Mouse (Mus musculus) testis, adult 2 months (tissue): ENCODE results near the gene Dgki.

ENCODE experiments used
- CTCF ChIP-seq: fragments of 200-500 bp; IDR thresholded peaks from 2 replicates; pipeline ENCODE4 v1.5.1; 2012; ENCODE audit warnings: low read depth, mild to moderate bottlenecking, inconsistent platforms, low read length, moderate library complexity; ENCODE audit not compliant: control insufficient read depth, insufficient read depth, insufficient replicate concordance
- POLR2A ChIP-seq: fragments of 200-500 bp; IDR thresholded peaks from 2 replicates; pipeline ENCODE4 v1.6.1; 2012; ENCODE audit warnings: low read depth, mild to moderate bottlenecking, inconsistent platforms, low read length, moderate library complexity; ENCODE audit not compliant: control insufficient read depth

DNA sequence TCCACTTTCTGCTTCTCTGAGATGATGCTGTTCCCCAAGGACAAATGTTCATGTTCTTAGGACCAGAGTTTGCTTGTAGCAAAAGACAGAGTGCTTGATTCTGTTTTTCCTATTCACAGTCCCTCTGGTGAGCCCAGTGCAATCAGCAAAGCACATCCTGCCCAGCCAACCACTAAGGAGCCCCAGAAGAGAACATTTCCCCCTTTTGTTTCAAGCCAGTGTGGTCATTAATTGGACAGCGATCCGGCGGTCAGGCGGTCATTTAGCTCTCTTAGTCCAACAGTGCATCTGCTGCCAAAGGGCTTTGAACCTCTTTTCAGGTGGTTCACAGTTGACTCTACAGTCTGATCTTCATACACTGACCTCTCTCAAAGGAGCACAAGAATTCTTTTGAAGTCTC lies 10.6 kb upstream of the Dgki start:
- TF ChIP-seq CTCF (no peak), POLR2A (no peak)
